Mouse (Mus musculus): ENCODE data around the gene Tm9sf4. TPM values are rescaled to one million over a fixed set of nuclear protein-coding genes. Genes with fewer than 3 reads are reported as not detected.

Tm9sf4 gene
- total RNA-seq, 2 experiments from 2014 or later, result 30.6 to 41.1 TPM

GRCm38 (mm10) chr2:153224946-153225594, 64.0 kb downstream of the Tm9sf4 start, which contains the start of gene Tspyl3:
Gene Tspyl3 (minus strand): TSS chr2:153225441.
- intact Hi-C loops (cut with DNase I), result no loop called here
- H3K27ac ChIP-seq, result peak within 1 kb of the TSS; percentile 82
- peak; percentile 42 for DNase-seq
- peak within 1 kb of the TSS; percentile 83 for H3K4me3 ChIP-seq
- TF ChIP-seq CTCF (IDR thresholded peaks at IDR 0.05), result no peak

- TF ChIP-seq CTCF (IDR thresholded peaks at IDR 0.05), result no peak
- peak overlapping the region; percentile 82 for H3K27ac ChIP-seq
- intact Hi-C loops (cut with DNase I), result no loop called here
Observed at GRCm38 (mm10) chr2:153225595-153225953, 64.5 kb downstream of the Tm9sf4 start.

GRCm38 (mm10) chr2:153227959-153228358, 66.9 kb downstream of the Tm9sf4 start:
- no peak overlapping the region for H3K4me3 ChIP-seq
- no peak for DNase-seq
- intact Hi-C loops (cut with DNase I), result no loop called here
- H3K27ac ChIP-seq, result no peak overlapping the region
- no peak for TF ChIP-seq CTCF (IDR thresholded peaks at IDR 0.05)

More at GRCm38 (mm10) chr2:153225595-153225953, 64.5 kb downstream of the Tm9sf4 start:
- H3K4me3 ChIP-seq, result peak overlapping the region; percentile 83
- no peak for DNase-seq

GRCm38 (mm10) chr2:153228523-153228922, 67.4 kb downstream of the Tm9sf4 start:
- intact Hi-C loops (cut with DNase I), result no loop called here
- H3K27ac ChIP-seq, result no peak overlapping the region

GRCm38 (mm10) chr2:153237193-153237592, 76.1 kb downstream of the Tm9sf4 start:
- intact Hi-C loops (cut with DNase I), result no loop called here
- H3K4me3 ChIP-seq, result no peak overlapping the region
- peak overlapping the region; percentile 93; the same call in 1 of the 2 replicates for H3K27ac ChIP-seq
- TF ChIP-seq CTCF (IDR thresholded peaks at IDR 0.05), result no peak
- DNase-seq, result no peak

More at GRCm38 (mm10) chr2:153228523-153228922, 67.4 kb downstream of the Tm9sf4 start:
- no peak for DNase-seq
- TF ChIP-seq CTCF (IDR thresholded peaks at IDR 0.05), result no peak
- H3K4me3 ChIP-seq, result no peak overlapping the region

- no peak for DNase-seq
- intact Hi-C loops (cut with DNase I), result no loop called here
- no peak for TF ChIP-seq CTCF (IDR thresholded peaks at IDR 0.05)
- Histone ChIP-seq H3K27ac (peak overlapping the region; percentile 93; the same call in 1 of the 2 replicates), H3K4me3 (peak overlapping the region; percentile 13)
Observed at GRCm38 (mm10) chr2:153237891-153238290, 76.8 kb downstream of the Tm9sf4 start.

- TF ChIP-seq CTCF (IDR thresholded peaks at IDR 0.05), result no peak
- no peak overlapping the region for H3K4me3 ChIP-seq
- H3K27ac ChIP-seq, result peak overlapping the region; percentile 93
- intact Hi-C loops (cut with DNase I), result no loop called here
- DNase-seq, result no peak
Observed at GRCm38 (mm10) chr2:153238406-153238805, 77.3 kb downstream of the Tm9sf4 start.

GRCm38 (mm10) chr2:153239021-153239859, 78.1 kb downstream of the Tm9sf4 start:
- peak overlapping the region; percentile 93 for H3K27ac ChIP-seq
- intact Hi-C loops (cut with DNase I), result no loop called here

GRCm38 (mm10) chr2:153239860-153240480, 78.9 kb downstream of the Tm9sf4 start:
- intact Hi-C loops (cut with DNase I), result loop anchor here (5.0 kb wide), 3 partner anchors 52 to 107 kb away; partner anchors contain the start of genes Asxl1, Kif3b and Tm9sf4
- H3K27ac ChIP-seq, result peak overlapping the region; percentile 93
- peak overlapping the region; percentile 99 for H3K4me3 ChIP-seq
- TF ChIP-seq CTCF (IDR thresholded peaks at IDR 0.05), result no peak
- no peak for DNase-seq

More at GRCm38 (mm10) chr2:153239021-153239859, 78.1 kb downstream of the Tm9sf4 start:
- H3K4me3 ChIP-seq, result peak overlapping the region; percentile 99
- DNase-seq, result no peak
- TF ChIP-seq CTCF (IDR thresholded peaks at IDR 0.05), result no peak

GRCm38 (mm10) chr2:153240701-153241235, 79.7 kb downstream of the Tm9sf4 start:
- TF ChIP-seq CTCF (IDR thresholded peaks at IDR 0.05), result no peak
- Histone ChIP-seq H3K27ac (peak overlapping the region; percentile 93), H3K4me3 (peak overlapping the region; percentile 99)
- intact Hi-C loops (cut with DNase I), result loop anchor here (5.0 kb wide), 3 partner anchors 52 to 107 kb away; partner anchors contain the start of genes Asxl1, Kif3b and Tm9sf4
- no peak for DNase-seq

- peak; percentile 96 for DNase-seq
- H3K27ac ChIP-seq, result peak within 1 kb of the TSS; percentile 93
- peak within 1 kb of the TSS; percentile 99 for H3K4me3 ChIP-seq
- peak; percentile 48; the same call in 1 of the 2 replicates for TF ChIP-seq CTCF (IDR thresholded peaks at IDR 0.05)
- intact Hi-C loops (cut with DNase I), result loop anchor here (5.0 kb wide), 3 partner anchors 51 to 106 kb away; partner anchors contain the start of genes Asxl1, Kif3b and Tm9sf4
Observed at GRCm38 (mm10) chr2:153241250-153242014, 80.3 kb downstream of the Tm9sf4 start, which contains the start of the genes Plagl2 and Pofut1. Gene Plagl2 (minus strand): TSS chr2:153241426. Gene Pofut1 (plus strand): TSS chr2:153241533.
